Mouse (Mus musculus): ENCODE results near the gene Krt6a. TPM values are rescaled to one million over a fixed set of nuclear protein-coding genes. Genes with fewer than 3 reads are reported as not detected.

Gene Krt6a
- total and polyA plus RNA-seq, 2 experiments from 2014 or later = 2.8 TPM; not detected in 1

- H3K36me3 ChIP-seq (replicated peaks; ENCODE audit: control insufficient read depth, insufficient read depth, low read length) = no peaks in the 10 kb centered on the region
- H3K27ac ChIP-seq (ENCODE audit: low read depth) = no peak within 1 kb of the TSS
- H3K4me2 ChIP-seq (ENCODE audit: low read depth, low read length) = no peak within 1 kb of the TSS
- H3K27me3 ChIP-seq (ENCODE audit: control insufficient read depth, insufficient read depth, low read length) = no peaks in the 10 kb centered on the region
- 78% methylated on average over 2 of the region's 2 CpGs for WGBS
- H3K9ac ChIP-seq (replicated peaks; ENCODE audit: low read depth, low read length) = no peak within 1 kb of the TSS
- no peaks in the 10 kb centered on the region for H3K9me3 ChIP-seq (replicated peaks; ENCODE audit: control insufficient read depth, low read length)
- DNase-seq (ENCODE audit: low spot score) (no peak), ATAC-seq (ENCODE audit: insufficient read depth, low read depth) (no peak)
- no peaks in the 10 kb centered on the region for H3K4me1 ChIP-seq (ENCODE audit: control insufficient read depth, insufficient read depth)
- no peak for TF ChIP-seq CTCF (IDR thresholded peaks at IDR 0.05; ENCODE audit: low read depth)
- TF ChIP-seq EP300 (IDR thresholded peaks at IDR 0.05; ENCODE audit: low read depth) = no peak
- H3K4me3 ChIP-seq (ENCODE audit: low read depth, low read length) = no peak within 1 kb of the TSS
Measured at GRCm38 (mm10) chr15:101680187-101680586, 13.9 kb downstream of the Krt6a start, which contains the start of gene Krt6b. Krt6b (minus strand) TSS chr15:101680287.

- WGBS = 71% methylated on average over 1 of the region's 1 CpGs
- Histone ChIP-seq H3K9me3 (replicated peaks; ENCODE audit: control insufficient read depth, low read length) (no peaks in the 10 kb centered on the region), H3K36me3 (replicated peaks; ENCODE audit: control insufficient read depth, insufficient read depth, low read length) (no peaks in the 10 kb centered on the region), H3K4me3 (ENCODE audit: low read depth, low read length) (no peak overlapping the region), H3K9ac (replicated peaks; ENCODE audit: low read depth, low read length) (no peak overlapping the region), H3K4me1 (ENCODE audit: control insufficient read depth, insufficient read depth) (no peaks in the 10 kb centered on the region), H3K27ac (ENCODE audit: low read depth) (no peak overlapping the region), H3K27me3 (ENCODE audit: control insufficient read depth, insufficient read depth, low read length) (no peaks in the 10 kb centered on the region), H3K4me2 (ENCODE audit: low read depth, low read length) (no peak overlapping the region)
- TF ChIP-seq CTCF (IDR thresholded peaks at IDR 0.05; ENCODE audit: low read depth) (no peak), EP300 (IDR thresholded peaks at IDR 0.05; ENCODE audit: low read depth) (no peak)
- ATAC-seq (ENCODE audit: insufficient read depth, low read depth) = no peak
- DNase-seq (ENCODE audit: low spot score) = no peak
Measured at GRCm38 (mm10) chr15:101675978-101676377, 18.1 kb downstream of the Krt6a start.

- ATAC-seq (ENCODE audit: insufficient read depth, low read depth) = no peak
- Histone ChIP-seq H3K27ac (ENCODE audit: low read depth) (no peak overlapping the region), H3K4me2 (ENCODE audit: low read depth, low read length) (no peak overlapping the region), H3K36me3 (replicated peaks; ENCODE audit: control insufficient read depth, insufficient read depth, low read length) (no peaks in the 10 kb centered on the region), H3K9ac (replicated peaks; ENCODE audit: low read depth, low read length) (no peak overlapping the region), H3K27me3 (ENCODE audit: control insufficient read depth, insufficient read depth, low read length) (no peaks in the 10 kb centered on the region), H3K4me3 (ENCODE audit: low read depth, low read length) (no peak overlapping the region), H3K4me1 (ENCODE audit: control insufficient read depth, insufficient read depth) (no peaks in the 10 kb centered on the region), H3K9me3 (replicated peaks; ENCODE audit: control insufficient read depth, low read length) (0 out of 2 replicates have a peak, but pooled peaks cover 5% of the 10 kb centered on the region)
- TF ChIP-seq CTCF (IDR thresholded peaks at IDR 0.05; ENCODE audit: low read depth) = no peak
- TF ChIP-seq EP300 (IDR thresholded peaks at IDR 0.05; ENCODE audit: low read depth) = no peak
- no peak for DNase-seq (ENCODE audit: low spot score)
- 83% methylated on average over 5 of the region's 5 CpGs for WGBS
Measured at GRCm38 (mm10) chr15:101652736-101653265, 41.3 kb downstream of the Krt6a start.

GRCm38 (mm10) chr15:101647280-101647679, 46.8 kb downstream of the Krt6a start, which contains the start of gene Gm5478:
Gm5478 (minus strand) TSS chr15:101647380.
- TF ChIP-seq EP300 (IDR thresholded peaks at IDR 0.05; ENCODE audit: low read depth) (no peak), CTCF (IDR thresholded peaks at IDR 0.05; ENCODE audit: low read depth) (no peak)
- DNase-seq (ENCODE audit: low spot score) (no peak), ATAC-seq (ENCODE audit: insufficient read depth, low read depth) (no peak)
- Histone ChIP-seq H3K4me3 (ENCODE audit: low read depth, low read length) (no peak within 1 kb of the TSS), H3K9ac (replicated peaks; ENCODE audit: low read depth, low read length) (no peak within 1 kb of the TSS), H3K4me1 (ENCODE audit: control insufficient read depth, insufficient read depth) (no peaks in the 10 kb centered on the region), H3K27me3 (ENCODE audit: control insufficient read depth, insufficient read depth, low read length) (no peaks in the 10 kb centered on the region), H3K36me3 (replicated peaks; ENCODE audit: control insufficient read depth, insufficient read depth, low read length) (no peaks in the 10 kb centered on the region), H3K9me3 (replicated peaks; ENCODE audit: control insufficient read depth, low read length) (no peaks in the 10 kb centered on the region), H3K4me2 (ENCODE audit: low read depth, low read length) (no peak within 1 kb of the TSS), H3K27ac (ENCODE audit: low read depth) (no peak within 1 kb of the TSS)
- WGBS = 57% methylated on average over 3 of the region's 3 CpGs

Small RNA genes lying within 50 kb of the gene (microRNA-seq; reads per million reads assigned to microRNA genes)
- gene Gm44323 (not detected), gene Gm44342 (not detected), gene Gm44383 (not detected), gene Gm44479 (not detected)

Other genes with a start within 250 kb of the Krt6a start
- gene Krt88, start 246.6 kb downstream of the Krt6a start, total RNA-seq (2014; rRNA removed; ENCODE audit: low replicate concordance) = not detected in 2 replicates
- not detected in 2 replicates for gene Krt88, start 246.6 kb downstream of the Krt6a start, polyA plus RNA-seq (2015; fragmentation: Nextera tagmentation; extraction: Ambion mirVana)
- gene Krt81, start 230.6 kb downstream of the Krt6a start, total RNA-seq (2014; rRNA removed; ENCODE audit: low replicate concordance) = not detected in 2 replicates
- gene Krt81, start 230.6 kb downstream of the Krt6a start, polyA plus RNA-seq (2015; fragmentation: Nextera tagmentation; extraction: Ambion mirVana) = not detected in 2 replicates
- not detected in 2 replicates for gene Krt86, start 220.8 kb downstream of the Krt6a start, total RNA-seq (2014; rRNA removed; ENCODE audit: low replicate concordance)
- gene Krt86, start 220.8 kb downstream of the Krt6a start, polyA plus RNA-seq (2015; fragmentation: Nextera tagmentation; extraction: Ambion mirVana) = not detected in 2 replicates
- not detected in 2 replicates for gene Krt83, start 202.8 kb downstream of the Krt6a start, total RNA-seq (2014; rRNA removed; ENCODE audit: low replicate concordance)
- not detected in 2 replicates for gene Krt83, start 202.8 kb downstream of the Krt6a start, polyA plus RNA-seq (2015; fragmentation: Nextera tagmentation; extraction: Ambion mirVana)
- not detected in 2 replicates for gene Gm49425, start 177.0 kb downstream of the Krt6a start, total RNA-seq (2014; rRNA removed; ENCODE audit: low replicate concordance)
- gene Gm49425, start 177.0 kb downstream of the Krt6a start, polyA plus RNA-seq (2015; fragmentation: Nextera tagmentation; extraction: Ambion mirVana) = not detected in 2 replicates
- not detected in 2 replicates for gene Krt84, start 161.5 kb downstream of the Krt6a start, total RNA-seq (2014; rRNA removed; ENCODE audit: low replicate concordance)
- gene Krt84, start 161.5 kb downstream of the Krt6a start, polyA plus RNA-seq (2015; fragmentation: Nextera tagmentation; extraction: Ambion mirVana) = not detected in 2 replicates
- gene Krt82, start 143.6 kb downstream of the Krt6a start, total RNA-seq (2014; rRNA removed; ENCODE audit: low replicate concordance) = not detected in 2 replicates
- gene Krt82, start 143.6 kb downstream of the Krt6a start, polyA plus RNA-seq (2015; fragmentation: Nextera tagmentation; extraction: Ambion mirVana) = not detected in 2 replicates
- 0.08 TPM in 1 of 2 replicates, not detected in the other for gene Krt90, start 131.4 kb downstream of the Krt6a start, total RNA-seq (2014; rRNA removed; ENCODE audit: low replicate concordance)
- 0.04 and 0.14 TPM in 2 replicates for gene Krt90, start 131.4 kb downstream of the Krt6a start, polyA plus RNA-seq (2015; fragmentation: Nextera tagmentation; extraction: Ambion mirVana)
- not detected in 2 replicates for gene Krt75, start 120.4 kb downstream of the Krt6a start, total RNA-seq (2014; rRNA removed; ENCODE audit: low replicate concordance)
- gene Krt75, start 120.4 kb downstream of the Krt6a start, polyA plus RNA-seq (2015; fragmentation: Nextera tagmentation; extraction: Ambion mirVana) = not detected in 2 replicates
- gene Gm5414, start 66.1 kb downstream of the Krt6a start, total RNA-seq (2014; rRNA removed; ENCODE audit: low replicate concordance) = not detected in 2 replicates
- gene Gm5414, start 66.1 kb downstream of the Krt6a start, polyA plus RNA-seq (2015; fragmentation: Nextera tagmentation; extraction: Ambion mirVana) = not detected in 2 replicates
- not detected in 2 replicates for gene Gm5478, start 46.9 kb downstream of the Krt6a start, total RNA-seq (2014; rRNA removed; ENCODE audit: low replicate concordance)
- not detected in 2 replicates for gene Gm5478, start 46.9 kb downstream of the Krt6a start, polyA plus RNA-seq (2015; fragmentation: Nextera tagmentation; extraction: Ambion mirVana)
- not detected in 2 replicates for gene Krt6b, start 14.0 kb downstream of the Krt6a start, total RNA-seq (2014; rRNA removed; ENCODE audit: low replicate concordance)
- gene Krt6b, start 14.0 kb downstream of the Krt6a start, polyA plus RNA-seq (2015; fragmentation: Nextera tagmentation; extraction: Ambion mirVana) = 0.07 TPM in 1 of 2 replicates, not detected in the other
- gene Krt5, start 18.6 kb upstream of the Krt6a start, total RNA-seq (2014; rRNA removed; ENCODE audit: low replicate concordance) = 7.4 TPM in 1 of 2 replicates, not detected in the other
- 0.05 TPM in 1 of 2 replicates, not detected in the other for gene Krt5, start 18.6 kb upstream of the Krt6a start, polyA plus RNA-seq (2015; fragmentation: Nextera tagmentation; extraction: Ambion mirVana)
- not detected in 2 replicates for gene Krt71, start 48.8 kb upstream of the Krt6a start, total RNA-seq (2014; rRNA removed; ENCODE audit: low replicate concordance)
- gene Krt71, start 48.8 kb upstream of the Krt6a start, polyA plus RNA-seq (2015; fragmentation: Nextera tagmentation; extraction: Ambion mirVana) = not detected in 2 replicates
- not detected in 2 replicates for gene Krt72, start 92.2 kb upstream of the Krt6a start, total RNA-seq (2014; rRNA removed; ENCODE audit: low replicate concordance)
- gene Krt72, start 92.2 kb upstream of the Krt6a start, polyA plus RNA-seq (2015; fragmentation: Nextera tagmentation; extraction: Ambion mirVana) = not detected in 2 replicates
- not detected in 2 replicates for gene Krt73, start 108.0 kb upstream of the Krt6a start, total RNA-seq (2014; rRNA removed; ENCODE audit: low replicate concordance)
- gene Krt73, start 108.0 kb upstream of the Krt6a start, polyA plus RNA-seq (2015; fragmentation: Nextera tagmentation; extraction: Ambion mirVana) = not detected in 2 replicates
- gene Krt2, start 123.9 kb upstream of the Krt6a start, total RNA-seq (2014; rRNA removed; ENCODE audit: low replicate concordance) = not detected in 2 replicates
- gene Krt2, start 123.9 kb upstream of the Krt6a start, polyA plus RNA-seq (2015; fragmentation: Nextera tagmentation; extraction: Ambion mirVana) = not detected in 2 replicates
- gene Krt1, start 156.5 kb upstream of the Krt6a start, total RNA-seq (2014; rRNA removed; ENCODE audit: low replicate concordance) = not detected in 2 replicates
- 0.31 TPM in 1 of 2 replicates, not detected in the other for gene Krt1, start 156.5 kb upstream of the Krt6a start, polyA plus RNA-seq (2015; fragmentation: Nextera tagmentation; extraction: Ambion mirVana)
- gene Krt77, start 175.4 kb upstream of the Krt6a start, total RNA-seq (2014; rRNA removed; ENCODE audit: low replicate concordance) = not detected in 2 replicates
- not detected in 2 replicates for gene Krt77, start 175.4 kb upstream of the Krt6a start, polyA plus RNA-seq (2015; fragmentation: Nextera tagmentation; extraction: Ambion mirVana)
- not detected in 2 replicates for gene Krt76, start 198.6 kb upstream of the Krt6a start, total RNA-seq (2014; rRNA removed; ENCODE audit: low replicate concordance)
- gene Krt76, start 198.6 kb upstream of the Krt6a start, polyA plus RNA-seq (2015; fragmentation: Nextera tagmentation; extraction: Ambion mirVana) = not detected in 2 replicates
- gene Krt4, start 230.4 kb upstream of the Krt6a start, total RNA-seq (2014; rRNA removed; ENCODE audit: low replicate concordance) = 5.4 TPM in 1 of 2 replicates, not detected in the other
- gene Krt4, start 230.4 kb upstream of the Krt6a start, polyA plus RNA-seq (2015; fragmentation: Nextera tagmentation; extraction: Ambion mirVana) = 0.12 TPM in 1 of 2 replicates, not detected in the other
- gene Krt79, start 246.0 kb upstream of the Krt6a start, total RNA-seq (2014; rRNA removed; ENCODE audit: low replicate concordance) = not detected in 2 replicates
- gene Krt79, start 246.0 kb upstream of the Krt6a start, polyA plus RNA-seq (2015; fragmentation: Nextera tagmentation; extraction: Ambion mirVana) = 0.31 and 0.44 TPM in 2 replicates